Mouse (Mus musculus): ENCODE measurements around the gene Trmt13. TPM values are rescaled to one million over a fixed set of nuclear protein-coding genes. Genes with fewer than 3 reads are reported as not detected.
"Not testable (repeated sequence)": the region's sequence is repeated elsewhere in the genome, so short reads cannot be mapped to it uniquely, and the experiment has no call there.

Trmt13 gene
- 18.6 and 24.8 TPM in 2 replicates for polyA plus RNA-seq (2016; fragmentation: Nextera tagmentation; extraction: Ambion mirVana)

- no peak for DNase-seq (ENCODE audit: low spot score)
- H3K36me3 ChIP-seq = peaks cover 70% of the 10 kb centered on the region
- H3K27ac ChIP-seq = no peak within 1 kb of the TSS
- 86% methylated on average over 10 of the region's 10 CpGs for WGBS
- H3K27me3 ChIP-seq (ENCODE audit: insufficient read depth, poor library complexity, severe bottlenecking) = no peaks in the 10 kb centered on the region
- no peaks in the 10 kb centered on the region for H3K9me3 ChIP-seq
- H3K4me1 ChIP-seq = no peaks in the 10 kb centered on the region
- H3K4me3 ChIP-seq = no peak within 1 kb of the TSS
Observed at GRCm38 (mm10) chr3:116614295-116614892, at the start of gene Trmt13. TSS of gene Trmt13 (minus strand) at chr3:116614587.

DNA sequence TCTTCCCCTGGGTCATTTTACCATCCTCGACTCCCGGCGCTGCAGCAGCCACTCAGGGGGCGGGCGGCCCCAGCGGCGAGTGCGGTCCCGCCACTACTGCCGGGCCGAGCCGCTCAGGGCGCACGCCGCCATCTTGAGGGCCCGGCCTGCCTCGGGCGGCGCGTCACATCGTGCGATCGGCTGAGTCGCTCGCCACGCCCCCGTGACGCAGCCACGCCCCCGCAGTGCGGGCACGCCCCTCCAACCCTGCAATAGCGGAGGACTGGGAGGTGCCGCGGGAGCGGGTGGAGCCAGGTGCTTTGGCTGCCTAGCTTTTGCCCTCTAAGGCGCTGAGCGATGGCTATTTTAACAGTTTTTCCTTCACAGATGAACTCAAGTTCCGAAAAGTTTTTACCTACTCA, 48.1 kb upstream of the Trmt13 start, which contains the start of gene Mfsd14a:
TSS of gene Mfsd14a (minus strand) at position 215 of the 401 bp plus-strand sequence.
- peak; percentile 99 for DNase-seq (ENCODE audit: low spot score)
- peaks cover 4% of the 10 kb centered on the region; the same call in 1 of the 2 replicates for H3K36me3 ChIP-seq
- H3K27me3 ChIP-seq (ENCODE audit: insufficient read depth, poor library complexity, severe bottlenecking) = no peaks in the 10 kb centered on the region
- no peaks in the 10 kb centered on the region for H3K9me3 ChIP-seq
- 0% methylated on average over 39 of the region's 39 CpGs for WGBS
- H3K4me1 ChIP-seq = peaks cover 24% of the 10 kb centered on the region
- H3K4me3 ChIP-seq = peak within 1 kb of the TSS; percentile 98
- peak within 1 kb of the TSS; percentile 98 for H3K27ac ChIP-seq

GRCm38 (mm10) chr3:116661870-116662414, 47.6 kb upstream of the Trmt13 start:
- H3K4me3 ChIP-seq = peak overlapping the region; percentile 98
- peaks cover 29% of the 10 kb centered on the region for H3K4me1 ChIP-seq
- peak overlapping the region; percentile 98 for H3K27ac ChIP-seq
- H3K27me3 ChIP-seq (ENCODE audit: insufficient read depth, poor library complexity, severe bottlenecking) = no peaks in the 10 kb centered on the region
- peak; percentile 79 for DNase-seq (ENCODE audit: low spot score)
- no peaks in the 10 kb centered on the region for H3K36me3 ChIP-seq
- no peaks in the 10 kb centered on the region for H3K9me3 ChIP-seq
- WGBS = under 1% methylated on average over 67 of the region's 68 CpGs

GRCm38 (mm10) chr3:116661288-116661869, 47.0 kb upstream of the Trmt13 start:
- DNase-seq (ENCODE audit: low spot score) = no peak
- Histone ChIP-seq H3K27me3 (ENCODE audit: insufficient read depth, poor library complexity, severe bottlenecking) (no peaks in the 10 kb centered on the region), H3K36me3 (no peaks in the 10 kb centered on the region), H3K27ac (peak overlapping the region; percentile 98), H3K4me1 (peaks cover 34% of the 10 kb centered on the region), H3K9me3 (no peaks in the 10 kb centered on the region), H3K4me3 (peak overlapping the region; percentile 98)
- WGBS = 8% methylated on average over 16 of the region's 16 CpGs

DNA sequence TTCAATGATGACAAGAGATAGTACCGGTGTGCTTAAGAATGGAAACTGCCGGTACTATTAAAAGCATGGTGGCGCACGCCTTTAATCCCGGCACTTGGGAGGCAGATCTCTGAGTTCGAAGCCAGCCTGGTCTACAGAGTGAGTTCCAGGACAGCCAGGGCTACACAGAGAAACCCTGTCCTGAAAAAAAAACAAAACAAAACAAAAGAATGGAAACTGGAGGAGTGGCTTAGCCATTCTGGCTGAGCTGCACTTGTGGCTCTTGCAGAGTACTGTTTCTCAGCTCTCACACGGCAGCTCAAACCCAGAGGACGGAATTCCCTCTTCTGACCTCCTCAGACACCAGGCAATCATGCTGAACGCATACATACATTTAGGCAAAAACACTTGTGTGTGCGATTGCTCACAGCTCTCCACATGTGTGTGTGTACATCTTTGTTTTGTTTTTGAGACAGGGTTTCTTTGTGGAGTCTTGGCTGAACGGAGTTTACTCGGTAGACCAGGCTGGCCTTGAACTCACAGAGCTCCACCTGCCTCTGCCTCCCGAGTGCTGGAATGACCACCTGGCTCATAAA, 45.6 kb upstream of the Trmt13 start:
- DNase-seq (ENCODE audit: low spot score) = no peak
- 77% methylated on average over 13 of the region's 13 CpGs for WGBS

GRCm38 (mm10) chr3:116658928-116659565, 44.7 kb upstream of the Trmt13 start:
- no peak for DNase-seq (ENCODE audit: low spot score)
- Histone ChIP-seq H3K27me3 (ENCODE audit: insufficient read depth, poor library complexity, severe bottlenecking) (no peaks in the 10 kb centered on the region), H3K36me3 (no peaks in the 10 kb centered on the region), H3K9me3 (no peaks in the 10 kb centered on the region), H3K4me1 (peaks cover 40% of the 10 kb centered on the region), H3K27ac (no peak overlapping the region), H3K4me3 (no peak overlapping the region)
- 84% methylated on average over 15 of the region's 15 CpGs for WGBS

More for the DNA sequence above, 45.6 kb upstream of the Trmt13 start:
- Histone ChIP-seq H3K4me3 (no peak overlapping the region; the same call in 1 of the 2 replicates), H3K27me3 (ENCODE audit: insufficient read depth, poor library complexity, severe bottlenecking) (no peaks in the 10 kb centered on the region), H3K9me3 (no peaks in the 10 kb centered on the region), H3K27ac (no peak overlapping the region), H3K4me1 (peaks cover 40% of the 10 kb centered on the region), H3K36me3 (no peaks in the 10 kb centered on the region)

DNA sequence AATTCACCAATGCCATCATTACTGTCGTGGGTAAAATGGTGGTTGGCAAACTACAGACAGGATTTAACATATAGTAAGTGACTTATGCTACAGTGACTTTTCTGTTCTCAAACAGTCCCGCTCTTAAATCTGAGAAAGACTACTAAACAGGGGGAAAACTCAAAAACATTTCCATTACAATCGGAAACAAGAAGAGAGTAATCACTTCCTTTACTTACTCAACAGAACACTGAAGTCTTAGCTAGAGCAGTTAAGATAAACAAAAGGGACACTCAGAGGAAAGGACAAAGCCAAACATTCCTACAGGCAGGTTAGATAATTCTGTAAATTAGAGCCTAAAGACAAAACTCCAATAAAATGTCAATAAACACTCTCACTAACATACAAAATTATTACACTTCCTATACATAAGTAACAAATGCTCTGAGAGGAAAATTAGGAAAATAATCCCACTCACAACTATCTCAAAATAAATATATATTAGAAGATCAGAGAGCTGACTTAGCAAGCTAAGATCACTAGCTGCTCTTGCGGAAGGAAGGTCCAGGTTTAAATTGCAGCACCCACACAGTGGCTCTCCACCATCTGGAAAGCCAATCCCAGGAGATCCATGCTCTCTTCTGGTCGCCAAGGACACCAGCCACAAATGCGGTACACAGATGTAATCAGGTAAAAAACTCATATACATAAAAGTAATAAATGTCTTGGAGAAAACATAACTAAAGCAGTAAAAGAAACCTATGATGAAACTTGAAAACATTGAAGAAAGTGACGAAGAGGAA, 42.0 kb upstream of the Trmt13 start:
- Histone ChIP-seq H3K4me3 (no peak overlapping the region), H3K9me3 (no peaks in the 10 kb centered on the region), H3K36me3 (no peaks in the 10 kb centered on the region), H3K4me1 (peaks cover 54% of the 10 kb centered on the region), H3K27me3 (ENCODE audit: insufficient read depth, poor library complexity, severe bottlenecking) (no peaks in the 10 kb centered on the region), H3K27ac (no peak overlapping the region)
- WGBS = 78% methylated on average over 7 of the region's 7 CpGs
- peak; percentile 33 for DNase-seq (ENCODE audit: low spot score)

DNA sequence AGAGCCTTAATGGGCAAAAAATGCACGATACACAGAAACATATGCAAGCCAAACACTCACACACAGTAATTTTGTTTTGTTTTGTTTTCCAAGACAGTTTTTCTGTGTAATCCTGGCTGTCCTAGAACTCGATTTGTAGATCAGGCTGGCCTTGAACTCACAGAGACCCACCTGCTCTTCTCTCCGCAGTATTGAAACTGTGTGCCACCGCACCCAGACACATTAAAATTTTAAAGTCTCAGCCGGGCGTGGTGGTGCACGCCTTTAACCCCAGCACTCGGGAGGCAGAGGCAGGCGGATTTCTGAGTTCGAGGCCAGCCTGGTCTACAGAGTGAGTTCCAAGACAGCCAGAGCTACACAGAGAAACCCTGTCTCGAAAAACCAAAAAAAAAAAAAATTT, 39.7 kb upstream of the Trmt13 start:
- DNase-seq (ENCODE audit: low spot score); H3K4me3 ChIP-seq; H3K9me3 ChIP-seq; H3K27me3 ChIP-seq (ENCODE audit: insufficient read depth, poor library complexity, severe bottlenecking); H3K27ac ChIP-seq: not testable (repeated sequence)
- Histone ChIP-seq H3K4me1 (peaks cover 45% of the 10 kb centered on the region), H3K36me3 (peaks cover 19% of the 10 kb centered on the region; the same call in 1 of the 2 replicates)
- 91% methylated on average over 11 of the region's 11 CpGs for WGBS

DNA sequence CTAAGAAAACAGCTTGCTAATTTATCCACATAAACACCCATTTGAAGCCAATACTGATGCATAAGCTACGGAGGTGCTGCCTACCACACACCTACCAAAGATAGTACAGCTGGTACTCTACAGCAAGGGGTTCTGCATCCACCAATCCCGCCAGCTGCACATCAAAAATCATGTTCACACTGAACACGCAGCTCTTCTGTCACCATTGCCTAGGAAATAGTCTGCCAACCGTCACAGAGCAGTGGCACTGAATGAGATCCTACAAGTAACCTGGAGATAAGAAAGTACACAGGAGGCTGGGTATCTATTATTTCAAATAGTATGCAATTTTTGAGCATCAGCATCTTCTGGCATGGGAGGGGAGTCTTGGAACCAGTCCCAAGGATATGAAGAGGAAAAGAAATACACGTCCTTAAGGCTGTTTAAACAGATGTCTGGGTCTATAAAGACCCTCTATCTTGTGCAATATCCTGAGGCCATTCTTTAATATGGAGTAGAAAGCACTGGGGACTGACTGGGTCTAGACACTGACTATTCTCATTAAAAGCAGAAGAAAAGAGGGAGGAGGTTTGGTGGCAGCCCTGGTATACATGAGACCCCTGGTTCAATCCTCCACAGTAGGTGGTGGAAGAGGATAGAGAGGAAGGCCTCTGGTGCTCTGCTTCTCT, 39.0 kb upstream of the Trmt13 start:
- Histone ChIP-seq H3K4me3 (no peak overlapping the region), H3K27me3 (ENCODE audit: insufficient read depth, poor library complexity, severe bottlenecking) (no peaks in the 10 kb centered on the region), H3K27ac (no peak overlapping the region), H3K36me3 (peaks cover 22% of the 10 kb centered on the region; the same call in 1 of the 2 replicates), H3K4me1 (peaks cover 41% of the 10 kb centered on the region), H3K9me3 (no peaks in the 10 kb centered on the region)
- WGBS = 66% methylated on average over 5 of the region's 5 CpGs
- no peak for DNase-seq (ENCODE audit: low spot score)

- peaks cover 26% of the 10 kb centered on the region; the same call in 1 of the 2 replicates for H3K36me3 ChIP-seq
- no peak overlapping the region for H3K27ac ChIP-seq
- H3K27me3 ChIP-seq (ENCODE audit: insufficient read depth, poor library complexity, severe bottlenecking) = no peaks in the 10 kb centered on the region
- H3K9me3 ChIP-seq = no peaks in the 10 kb centered on the region
- peaks cover 32% of the 10 kb centered on the region for H3K4me1 ChIP-seq
- DNase-seq (ENCODE audit: low spot score) = no peak
- WGBS = 75% methylated on average over 3 of the region's 3 CpGs
- H3K4me3 ChIP-seq = no peak overlapping the region
Observed at GRCm38 (mm10) chr3:116652033-116652446, 37.7 kb upstream of the Trmt13 start.

DNA sequence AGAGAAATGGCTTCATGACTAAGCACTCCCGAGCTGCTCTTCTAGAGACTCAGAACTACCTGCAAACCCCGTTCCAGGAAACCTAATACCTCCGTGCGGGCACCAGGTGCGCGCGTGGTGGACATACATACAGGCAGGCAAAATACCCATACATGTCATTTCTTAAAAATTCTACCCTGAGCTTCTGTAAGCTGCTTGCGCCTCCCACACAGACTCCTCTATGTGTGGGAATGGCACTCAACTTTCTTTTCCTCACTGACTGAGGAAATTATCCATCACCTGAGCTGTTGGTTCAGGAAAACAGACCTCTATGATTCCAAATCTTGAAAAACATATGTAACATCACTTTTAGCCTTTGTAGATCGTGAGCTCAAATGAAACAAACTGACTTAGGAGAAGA, 36.3 kb upstream of the Trmt13 start:
- H3K9me3 ChIP-seq = no peaks in the 10 kb centered on the region
- 92% methylated on average over 9 of the region's 9 CpGs for WGBS
- peaks cover 39% of the 10 kb centered on the region; the same call in 1 of the 2 replicates for H3K36me3 ChIP-seq
- H3K27me3 ChIP-seq (ENCODE audit: insufficient read depth, poor library complexity, severe bottlenecking) = no peaks in the 10 kb centered on the region
- no peak overlapping the region for H3K27ac ChIP-seq
- H3K4me1 ChIP-seq = peaks cover 23% of the 10 kb centered on the region
- DNase-seq (ENCODE audit: low spot score) = no peak
- H3K4me3 ChIP-seq = no peak overlapping the region

DNA sequence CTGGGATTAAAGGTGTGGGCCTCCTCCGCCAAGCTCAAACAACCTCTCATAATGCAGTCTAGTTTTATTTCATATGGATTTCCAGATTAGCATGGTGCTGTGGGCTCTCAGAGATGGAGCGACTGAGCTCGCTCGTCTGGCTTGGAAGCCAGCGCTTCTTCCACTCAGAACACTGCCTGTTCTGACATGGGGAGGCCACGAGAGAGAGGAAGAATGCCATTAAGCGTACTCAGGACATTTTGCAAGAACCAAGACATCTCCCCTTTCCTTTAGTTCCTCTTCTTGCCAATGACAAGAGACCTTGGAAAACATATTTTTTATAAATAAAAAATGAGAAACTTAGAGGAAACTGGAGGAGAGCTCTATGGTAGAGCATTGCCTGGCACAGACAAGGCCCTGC, 34.4 kb upstream of the Trmt13 start:
- 93% methylated on average over 7 of the region's 7 CpGs for whole genome bisulfite sequencing
- H3K9me3 ChIP-seq = no peaks in the 10 kb centered on the region
- H3K4me1 ChIP-seq = peaks cover 19% of the 10 kb centered on the region
- H3K27ac ChIP-seq = no peak overlapping the region
- H3K27me3 ChIP-seq (ENCODE audit: insufficient read depth, poor library complexity, severe bottlenecking) = no peaks in the 10 kb centered on the region
- peaks cover 55% of the 10 kb centered on the region for H3K36me3 ChIP-seq
- no peak for DNase-seq (ENCODE audit: low spot score)
- H3K4me3 ChIP-seq = no peak overlapping the region

Data from heart, embryonic 10.5 days (tissue).